Comparison of ENCODE assay signal across 22 mouse cellular contexts in genomic region chr5:66901116-66901515, GRCm38 (mm10).
DNase-seq lines count a peak whose midpoint lies in the region; ATAC-seq and TF ChIP-seq lines count a peak whose summit lies in the region.
"Had no signal": no experiment of that assay in that cellular context is flagged by ENCODE, and none has a peak within 500 bp of the region (broad histone marks: within the 10 kb centered on the region; RNA-seq: fewer than 3 reads in every experiment).

No protein-coding gene starts in this region.

- no peaks in the 10 kb centered on the region for H3K36me3 ChIP-seq in lung, embryonic 16.5 days (ENCODE audit: control insufficient read depth, insufficient read depth, low read length)
- H3K36me3 ChIP-seq in heart, adult 2 months (ENCODE audit: control insufficient read depth, insufficient read depth, low read length): peaks cover 14% of the 10 kb centered on the region
- no peaks in the 10 kb centered on the region for H3K36me3 ChIP-seq in kidney, embryonic 15.5 days
- H3K36me3 ChIP-seq: forebrain, embryonic 12.5 days; heart, embryonic 13.5 days; hindbrain, embryonic 15.5 days had no signal

- H3K4me2 ChIP-seq in lung, embryonic 16.5 days (ENCODE audit: low read depth, low read length): peak overlapping the region; percentile 44
- no peak overlapping the region for H3K4me2 ChIP-seq in kidney, embryonic 15.5 days
- H3K4me2 ChIP-seq: forebrain, embryonic 12.5 days; heart, embryonic 13.5 days; hindbrain, embryonic 15.5 days had no signal

- intact Hi-C loops in heart, adult 2 months (cut with DNase I): loop anchor here (5.0 kb wide), 1 partner anchor 36 kb away; no protein-coding TSS in a partner anchor

- H3K79me2 ChIP-seq in heart, adult 2 months (replicated peaks; ENCODE audit: control insufficient read depth, insufficient read depth, low read length): no peaks in the 10 kb centered on the region; the same call in 1 of the 2 replicates

- no peak for TF ChIP-seq CTCF in heart, adult 2 months (IDR thresholded peaks at IDR 0.05)

- no peak for TF ChIP-seq POLR2A in heart, adult 2 months (IDR thresholded peaks at IDR 0.05; ENCODE audit: insufficient read depth, low read depth, low read length)

- peak overlapping the region; percentile 31; the same call in 1 of the 2 replicates for H3K4me3 ChIP-seq in lung, embryonic 16.5 days (ENCODE audit: low read length)
- H3K4me3 ChIP-seq in heart, adult 2 months: no peak overlapping the region
- H3K4me3 ChIP-seq in kidney, embryonic 15.5 days (replicated peaks): no peak overlapping the region
- H3K4me3 ChIP-seq: forebrain, embryonic 12.5 days; gastrocnemius, adult 2 months; heart, embryonic 13.5 days; hindbrain, embryonic 15.5 days had no signal

- peak; percentile 17 for DNase-seq in adipocyte (ENCODE audit: low spot score)
- peak; percentile 65 to 69 for DNase-seq in lung, adult 18-20 months
- peak; percentile 60 for DNase-seq in lung, postnatal 25 days (ENCODE audit: low spot score)
- no peak for DNase-seq in thymus, postnatal 0 days (ENCODE audit: low spot score)
- no peak for DNase-seq in heart, adult 2 months
- DNase-seq in layer of hippocampus, postnatal 10 days (ENCODE audit: low spot score in 2 of 2): no peak
- DNase-seq: adrenal gland, adult 2 months; adrenal gland, postnatal 25 days; cerebellum, adult 18-20 months; cerebellum, adult 9-11 months; cerebellum, postnatal 36 days; gastrocnemius, adult 2 months; gastrocnemius, postnatal 25 days; heart, postnatal 36 days had no signal

- TF ChIP-seq EP300 in heart, adult 2 months (IDR thresholded peaks at IDR 0.05; ENCODE audit: insufficient read depth, low read depth, low read length): no peak

- H3K9ac ChIP-seq in lung, embryonic 16.5 days (ENCODE audit: low read length): no peak overlapping the region
- no peak overlapping the region for H3K9ac ChIP-seq in heart, adult 2 months (ENCODE audit: low read depth, low read length)
- H3K9ac ChIP-seq in kidney, embryonic 15.5 days: no peak overlapping the region
- H3K9ac ChIP-seq: forebrain, embryonic 12.5 days; heart, embryonic 13.5 days; hindbrain, embryonic 15.5 days had no signal

- peak overlapping the region; percentile 59 for H3K27ac ChIP-seq in lung, embryonic 16.5 days (ENCODE audit: low read length)
- no peak overlapping the region; the same call in 1 of the 2 replicates for H3K27ac ChIP-seq in heart, adult 2 months
- H3K27ac ChIP-seq in kidney, embryonic 15.5 days: no peak overlapping the region
- H3K27ac ChIP-seq: forebrain, embryonic 12.5 days; gastrocnemius, adult 2 months; heart, embryonic 13.5 days; hindbrain, embryonic 15.5 days had no signal

- H3K27me3 ChIP-seq in lung, embryonic 16.5 days (ENCODE audit: control insufficient read depth, insufficient read depth, low read depth, low read length): no peaks in the 10 kb centered on the region
- H3K27me3 ChIP-seq in heart, adult 2 months (ENCODE audit: control insufficient read depth, insufficient read depth, low read length): no peaks in the 10 kb centered on the region
- H3K27me3 ChIP-seq in kidney, embryonic 15.5 days: no peaks in the 10 kb centered on the region
- H3K27me3 ChIP-seq: forebrain, embryonic 12.5 days; hindbrain, embryonic 15.5 days; Patski had no signal

- WGBS in lung, embryonic 16.5 days: 80% methylated on average over 4 of the region's 4 CpGs
- WGBS in heart, adult 2 months: 94% methylated on average over 4 of the region's 4 CpGs
- WGBS in kidney, embryonic 15.5 days: 94% methylated on average over 4 of the region's 4 CpGs

- peaks cover 17% of the 10 kb centered on the region for H3K4me1 ChIP-seq in lung, embryonic 16.5 days (replicated peaks; ENCODE audit: control insufficient read depth, insufficient read depth, low read length)
- peaks cover 9% of the 10 kb centered on the region for H3K4me1 ChIP-seq in heart, adult 2 months (ENCODE audit: control insufficient read depth, insufficient read depth, low read length)
- 0 out of 2 replicates have a peak, but pooled peaks cover 7% of the 10 kb centered on the region for H3K4me1 ChIP-seq in kidney, embryonic 15.5 days
- H3K4me1 ChIP-seq: forebrain, embryonic 12.5 days; hindbrain, embryonic 15.5 days had no signal

- no peaks in the 10 kb centered on the region for H3K9me3 ChIP-seq in lung, embryonic 16.5 days (ENCODE audit: control insufficient read depth, low read length)
- H3K9me3 ChIP-seq in kidney, embryonic 15.5 days (replicated peaks): no peaks in the 10 kb centered on the region
- H3K9me3 ChIP-seq: forebrain, embryonic 12.5 days; heart, embryonic 13.5 days; hindbrain, embryonic 15.5 days had no signal

- ATAC-seq in lung, embryonic 16.5 days (ENCODE audit: low read depth): peak; percentile 67
- no peak for ATAC-seq in kidney, embryonic 15.5 days (replicated peaks; ENCODE audit: low FRiP score)
- ATAC-seq: activated CD4-positive, CD25-positive, alpha-beta regulatory T cell, adult 4 months; forebrain, embryonic 16.5 days; Patski had no signal

Comparison
In these comparisons a context has a peak if more than half of its experiments do, and no peak if none do; other contexts are left out.
1. DNase-seq: peak in adipocyte (single experiment), lung, adult 18-20 months (2 of 2) and lung, postnatal 25 days (single experiment); none in thymus, postnatal 0 days (single experiment), heart, adult 2 months (0 of 2) and layer of hippocampus, postnatal 10 days (0 of 2).